Mouse (Mus musculus) thymus, adult 2 months (tissue): ENCODE results near the gene Plvap.

Experiments
- CTCF ChIP-seq: fragments of 200-500 bp; IDR thresholded peaks from 2 replicates; pipeline ENCODE4 v1.5.1; 2012; ENCODE audit warnings: mild to moderate bottlenecking, control low read depth, low read length, moderate library complexity, borderline replicate concordance; ENCODE audit not compliant: control insufficient read depth, poor library complexity, insufficient read depth; ENCODE audit errors: extremely low read depth
- POLR2A ChIP-seq: fragments of 200-500 bp; IDR thresholded peaks from 2 replicates; pipeline ENCODE4 v1.6.1; 2012; ENCODE audit warnings: mild to moderate bottlenecking, low read length, control low read depth, moderate library complexity; ENCODE audit not compliant: control insufficient read depth, poor library complexity, insufficient read depth; ENCODE audit errors: extremely low read depth

DNA sequence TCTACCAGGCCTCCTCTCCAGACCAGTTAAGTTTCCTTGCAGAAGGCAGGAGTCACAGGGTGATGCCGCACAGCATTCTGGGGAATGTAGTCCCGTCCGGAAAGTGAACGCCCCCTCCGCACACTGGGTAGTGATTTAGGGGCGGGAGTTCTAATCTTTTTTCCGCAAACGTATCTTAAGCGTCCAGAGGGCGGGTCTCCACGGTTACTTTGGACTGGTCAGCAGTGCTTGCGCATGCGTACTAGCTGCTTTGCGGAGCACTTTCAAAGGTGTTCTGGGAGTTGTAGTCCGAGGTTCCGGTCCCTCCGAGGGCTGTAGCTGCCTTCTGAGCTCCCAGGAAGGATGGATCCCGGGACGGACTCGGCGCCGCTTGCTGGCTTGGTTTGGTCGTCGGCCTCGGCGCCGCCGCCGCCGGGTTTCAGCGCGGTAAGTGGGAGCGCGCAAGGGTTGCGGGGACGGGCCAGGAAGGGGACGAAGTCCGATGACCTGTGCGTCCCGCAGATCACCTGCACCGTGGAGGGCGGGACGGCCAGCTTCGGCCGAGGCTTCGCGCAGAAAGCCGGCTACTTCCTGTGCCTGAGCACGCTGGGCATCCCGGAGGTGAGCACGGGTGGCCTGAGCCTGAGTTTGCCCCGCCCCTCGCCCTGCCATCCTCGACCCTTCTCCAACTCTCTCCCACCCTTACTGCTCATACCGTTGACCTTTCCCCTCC is 31.2 kb upstream of the Plvap start, which contains the start of gene Mvb12a:
- TF ChIP-seq POLR2A (no peak), CTCF (0 out of 2 replicates have a peak, but pooled peaks have one; percentile 22)
